Mouse (Mus musculus) layer of hippocampus, postnatal 14 days (tissue): Measurements from ENCODE around the gene Prps1. TPM values are rescaled to one million over a fixed set of nuclear protein-coding genes. Genes with fewer than 3 reads are reported as not detected.
"Not testable (repeated sequence)": the region's sequence is repeated elsewhere in the genome, so short reads cannot be mapped to it uniquely, and the experiment has no call there.

Experiments used
- DNase-seq, 2 experiments: peaks; one replicate each; pipeline ENCODE4 v3.0.0; 2021 to 2022; ENCODE audit warnings: low spot score in 2 of 2, mixed read lengths in 1 of 2
- long read RNA-seq, 2 experiments: library from polyadenylated mRNA; stranded (forward); transcript quantifications; one replicate each; pipeline ENCODE4 v2.0.0; 2021
- total RNA-seq, 2 experiments: library from RNA; stranded (reverse); gene quantifications; 2 replicates each; pipeline ENCODE4 v1.2.3; 2021

Prps1 gene
- 10 to 100 TPM; 58.7 to 66.4 TPM for total RNA-seq
- long read RNA-seq, experiment 1, transcript Prps1-201 (7 exons, 1,965 nt), result major isoform, 72 of 75 reads
- long read RNA-seq, experiment 1, partial matches to known transcripts, result 1 of 75 reads
- long read RNA-seq, experiment 1, other reads (novel, unspliced or antisense), result 2 of 75 reads
- long read RNA-seq, experiment 2, transcript Prps1-201 (7 exons, 1,965 nt), result major isoform, 71 of 76 reads
- long read RNA-seq, experiment 2, partial matches to known transcripts, result 3 of 76 reads
- long read RNA-seq, experiment 2, other reads (novel, unspliced or antisense), result 2 of 76 reads

DNA sequence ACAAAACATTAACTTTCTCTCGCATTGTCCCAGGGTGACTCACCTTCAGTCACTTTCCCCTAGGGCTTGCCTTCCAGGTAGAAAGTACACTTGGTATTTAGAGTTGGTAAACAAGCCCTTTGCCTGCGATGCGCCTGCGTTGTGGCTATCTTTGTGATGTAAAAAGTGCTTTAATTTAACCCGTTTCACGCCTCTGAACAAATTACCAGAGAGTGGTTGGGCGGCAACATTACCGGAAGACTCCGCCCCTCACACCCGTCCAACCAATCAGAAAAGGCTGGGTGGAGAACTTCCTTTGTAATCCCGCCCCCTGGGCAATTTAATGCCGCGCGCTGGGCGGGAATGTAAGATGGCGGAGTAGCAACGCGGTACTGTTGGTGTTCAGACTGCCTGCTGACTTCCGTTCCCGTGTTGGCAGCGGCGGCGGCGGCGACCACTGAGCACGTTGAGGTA, at the start of gene Prps1:
TSS of gene Prps1 (plus strand) at position 335 of the 453 bp plus-strand sequence.
- peak; percentile 80 to 89 for DNase-seq

DNA sequence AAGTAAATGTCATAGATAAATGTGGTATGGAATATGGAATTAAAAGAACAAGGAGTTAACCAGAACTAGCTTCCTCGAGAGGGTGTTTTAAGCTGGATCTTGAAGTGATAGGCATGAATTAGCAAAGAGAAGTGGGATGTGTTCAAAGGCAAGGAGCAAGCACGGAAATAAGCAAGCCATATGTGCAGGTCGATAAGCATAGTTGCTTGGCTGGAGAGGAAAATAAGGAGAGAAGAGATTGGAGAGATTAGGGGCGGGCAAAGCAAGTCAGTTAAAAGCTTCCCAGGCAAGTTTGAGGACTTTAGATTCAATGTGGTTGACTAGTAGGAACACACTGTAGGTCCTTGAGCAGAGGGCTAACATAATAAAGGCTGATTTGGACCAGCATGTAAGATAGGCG, 48.8 kb upstream of the Prps1 start:
- no peak for DNase-seq

DNA sequence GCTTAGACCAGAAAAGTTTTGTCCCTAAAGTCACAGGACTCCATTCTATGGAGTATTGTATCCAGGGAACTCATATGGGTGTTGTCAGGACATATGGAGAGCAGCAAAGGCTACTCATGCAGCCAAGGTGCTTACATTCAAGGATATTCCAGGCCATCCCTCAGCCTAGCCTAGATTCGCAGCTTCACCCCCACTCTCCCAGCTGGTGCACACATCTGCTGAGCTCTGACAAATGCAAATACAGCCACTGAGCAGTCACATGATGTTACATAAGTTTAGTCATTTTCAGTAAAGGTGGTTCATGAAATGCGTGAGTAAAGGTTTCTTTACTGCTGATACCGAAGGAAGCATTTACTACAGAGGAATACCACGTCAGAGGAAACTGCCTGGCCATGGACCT, 37.9 kb upstream of the Prps1 start:
- no peak for DNase-seq

DNA sequence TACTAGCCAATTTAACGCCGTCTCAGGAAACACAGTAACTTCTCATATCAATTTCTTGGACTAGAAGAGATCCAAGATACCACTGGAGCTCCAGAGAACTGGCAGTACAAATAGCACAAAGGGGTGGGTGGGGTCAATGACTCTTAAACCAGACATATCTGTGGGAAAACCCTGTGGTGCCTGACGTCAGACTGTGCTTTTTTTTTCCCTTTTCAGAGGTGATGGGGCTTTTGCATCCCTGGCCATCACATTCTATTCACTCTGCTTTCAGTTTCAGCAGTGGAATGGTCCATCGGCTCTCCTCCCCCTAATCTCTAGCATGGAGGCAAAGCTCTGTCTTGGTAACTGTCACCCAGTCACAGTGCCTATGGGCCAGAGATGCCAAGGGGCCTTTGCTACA, 29.3 kb upstream of the Prps1 start:
- no peak for DNase-seq

DNA sequence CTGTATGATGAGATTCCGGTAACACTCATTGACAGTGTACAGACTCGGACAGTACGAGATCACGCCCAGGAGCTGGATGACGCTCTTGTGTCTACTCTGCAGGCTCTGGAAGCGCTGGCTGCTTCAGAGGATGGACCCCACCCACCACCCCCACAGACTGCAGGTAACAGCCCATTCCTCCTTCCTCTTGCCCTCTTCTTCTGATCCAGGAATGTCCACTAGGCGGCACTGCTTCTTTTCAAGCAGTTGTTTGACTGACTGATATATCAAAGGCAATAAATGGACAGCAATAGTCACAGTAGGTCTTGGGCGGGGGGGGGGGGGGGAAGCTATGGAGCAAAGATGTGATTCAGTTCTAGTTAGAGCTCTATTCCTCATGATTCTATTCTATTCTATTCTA, 28.2 kb upstream of the Prps1 start:
- no peak for DNase-seq

DNA sequence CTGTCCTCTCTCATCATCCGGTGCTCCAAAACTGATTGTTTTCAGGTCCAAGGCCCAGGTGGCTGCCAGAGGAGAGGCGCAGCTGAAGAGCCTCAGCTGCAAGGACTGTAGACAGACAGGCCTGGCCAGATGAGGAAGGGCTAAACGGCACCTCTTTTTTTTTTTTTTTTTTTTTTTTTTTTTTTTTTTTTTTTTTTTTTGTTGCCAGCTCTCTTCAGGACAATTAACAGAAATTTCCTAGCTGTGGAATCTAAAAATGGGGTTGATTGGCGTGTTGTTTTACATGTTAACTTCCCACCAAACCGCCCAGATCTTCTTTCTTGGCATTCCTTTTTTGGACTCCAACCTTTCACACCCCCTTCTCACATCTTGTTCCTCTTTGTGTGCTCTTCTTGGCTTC, 26.4 kb upstream of the Prps1 start:
- DNase-seq, result no peak

DNA sequence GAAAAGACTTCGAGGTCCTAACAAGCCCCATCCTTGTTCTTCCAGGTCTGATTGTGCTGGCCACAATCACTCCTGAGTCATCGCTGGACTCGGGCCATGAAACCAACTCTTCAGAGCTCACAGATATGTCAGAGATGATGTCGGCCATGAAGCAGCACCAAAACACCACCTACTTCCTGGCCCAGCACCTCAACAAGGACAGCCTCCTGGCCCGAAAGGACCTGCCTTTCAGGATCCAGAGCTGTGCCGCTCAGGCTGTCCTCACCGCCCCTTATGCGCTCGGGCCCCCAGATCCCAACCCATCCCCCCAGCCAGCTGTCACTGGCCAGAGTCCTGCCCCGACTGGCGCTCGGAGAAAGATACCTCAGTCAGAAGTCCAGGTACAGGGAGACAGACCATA, 25.9 kb upstream of the Prps1 start:
- DNase-seq, result no peak

DNA sequence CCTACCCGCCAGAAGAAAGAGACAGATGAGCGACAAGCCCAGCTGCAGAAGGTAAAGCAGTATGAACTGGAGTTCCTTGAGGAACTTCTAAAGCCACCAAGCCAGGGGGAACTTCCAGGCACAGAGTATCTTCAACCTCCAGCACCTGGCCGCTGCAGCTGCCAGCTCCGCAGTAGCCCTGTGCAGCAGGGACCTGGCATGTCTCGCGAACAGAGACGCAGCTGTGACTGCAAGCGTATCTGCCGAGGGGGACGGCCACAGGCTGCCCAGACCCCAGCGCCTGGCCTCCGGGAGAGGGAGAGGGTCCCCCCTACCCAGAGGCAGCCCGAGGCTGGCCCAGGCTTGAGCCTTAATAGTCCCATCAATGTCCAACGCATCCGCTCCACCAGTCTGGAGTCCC, 24.4 kb upstream of the Prps1 start:
- DNase-seq, result no peak

DNA sequence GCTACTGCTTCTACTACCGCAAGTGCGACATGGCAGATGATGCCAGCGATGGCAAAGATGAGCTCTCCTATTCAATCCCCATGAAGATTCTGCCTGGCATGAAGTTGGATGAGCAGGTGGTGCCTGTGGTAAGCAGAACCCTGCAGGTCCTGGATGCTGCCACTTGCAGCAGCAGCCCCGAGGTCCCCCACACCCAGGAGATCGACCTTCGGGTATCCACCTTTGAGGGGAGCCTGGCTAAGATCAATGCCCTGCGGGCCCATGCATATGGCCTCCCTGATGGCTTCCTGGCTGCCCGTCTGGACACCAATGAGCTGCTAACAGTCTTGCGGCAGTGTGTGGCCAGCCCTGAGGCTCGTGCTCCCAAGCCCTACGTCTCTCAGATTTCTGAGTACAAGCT, 23.6 kb upstream of the Prps1 start:
- no peak for DNase-seq

DNA sequence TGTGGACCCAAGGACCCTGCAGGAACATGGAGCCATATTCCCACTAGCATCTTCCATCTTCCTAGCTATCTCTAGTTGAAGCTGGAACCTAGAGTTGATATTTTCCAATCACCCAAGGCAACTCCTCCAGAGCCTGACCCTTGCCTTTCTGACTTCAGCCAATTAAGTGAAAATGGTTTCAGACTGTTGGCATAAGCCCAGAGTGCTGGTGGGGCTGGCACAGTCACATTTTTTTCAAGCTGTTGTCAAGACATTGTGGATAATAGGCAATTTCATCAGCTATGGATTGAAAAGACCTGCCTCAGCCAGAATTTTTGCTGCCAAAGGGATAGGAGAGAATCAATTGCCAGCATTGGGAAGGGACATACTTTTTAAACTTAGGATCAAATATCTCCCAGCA, 18.5 kb upstream of the Prps1 start:
- no peak for DNase-seq

DNA sequence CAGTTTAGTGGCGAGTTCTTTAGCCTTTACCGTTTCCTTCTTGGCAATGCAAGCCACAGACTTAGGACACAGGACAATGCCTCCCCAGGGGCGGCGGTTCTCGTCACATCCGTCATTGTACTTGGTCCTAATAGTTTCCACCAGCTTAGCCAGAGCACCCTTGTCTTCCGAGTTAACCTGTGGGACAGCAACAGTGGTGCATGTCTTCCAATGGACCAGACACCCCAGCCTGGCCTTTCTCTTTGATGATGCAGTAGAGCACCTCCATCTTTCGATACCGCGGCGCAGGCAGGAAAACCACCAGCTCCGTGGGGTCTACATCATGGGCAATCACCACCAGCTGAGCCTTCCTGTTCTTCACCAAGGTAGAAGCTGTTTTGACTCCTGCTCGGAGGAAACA, 10.9 kb upstream of the Prps1 start:
- no peak for DNase-seq

DNA sequence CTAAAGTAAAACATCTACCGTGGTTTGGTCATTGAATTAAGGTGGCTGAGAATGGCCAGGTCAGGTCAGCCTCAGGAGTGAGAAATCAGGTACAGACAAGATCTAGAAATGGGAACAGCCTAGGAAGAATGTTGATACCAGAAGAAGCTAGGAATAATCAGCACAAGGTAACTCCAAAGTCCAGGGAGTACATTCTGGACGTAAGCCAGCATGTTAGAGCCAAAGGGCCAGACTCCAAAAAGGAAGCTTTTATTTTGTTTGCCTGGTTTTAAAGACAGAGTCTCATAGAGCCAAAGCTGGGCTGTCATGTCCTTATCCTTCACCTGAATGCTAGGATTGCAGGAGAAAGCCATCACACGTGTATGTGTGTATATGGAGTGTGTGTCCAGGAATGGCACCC, 6.3 kb upstream of the Prps1 start:
- no peak for DNase-seq

DNA sequence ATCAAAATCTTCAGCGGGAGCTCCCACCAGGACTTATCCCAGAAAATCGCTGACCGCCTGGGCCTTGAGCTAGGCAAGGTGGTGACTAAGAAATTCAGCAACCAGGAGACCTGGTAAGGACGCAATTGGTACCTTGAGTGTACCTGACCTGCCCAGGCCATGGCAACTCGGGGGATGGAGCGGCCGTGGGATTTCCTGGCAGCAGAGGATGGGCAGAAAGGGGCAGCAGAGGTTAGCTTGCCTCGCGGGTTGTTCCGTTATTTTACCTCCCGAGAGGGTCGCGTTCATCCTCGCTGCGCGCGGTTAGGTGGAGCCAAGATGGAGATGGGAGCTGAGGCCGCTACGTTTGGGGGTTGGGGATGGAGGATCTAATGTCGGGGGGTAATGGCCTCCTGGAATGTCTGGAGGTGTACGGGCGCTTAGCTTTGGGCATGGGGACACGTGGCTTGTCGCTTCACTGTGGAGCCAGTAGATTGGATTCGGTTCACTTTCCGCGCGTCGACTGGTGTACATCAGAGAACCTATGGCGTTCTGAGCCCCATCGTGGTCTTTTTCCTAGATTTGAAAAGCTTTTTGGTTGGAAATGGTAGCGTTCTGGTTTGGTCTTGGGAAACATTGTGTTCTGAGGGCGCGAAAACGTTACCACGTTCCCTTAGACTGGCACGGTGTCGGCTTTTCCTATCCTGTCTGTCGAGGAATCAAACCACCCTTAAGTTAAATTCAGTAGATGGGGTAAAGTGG, 508 bp downstream of the Prps1 start:
- DNase-seq, result peak in 1 of 2 experiments; percentile 7

DNA sequence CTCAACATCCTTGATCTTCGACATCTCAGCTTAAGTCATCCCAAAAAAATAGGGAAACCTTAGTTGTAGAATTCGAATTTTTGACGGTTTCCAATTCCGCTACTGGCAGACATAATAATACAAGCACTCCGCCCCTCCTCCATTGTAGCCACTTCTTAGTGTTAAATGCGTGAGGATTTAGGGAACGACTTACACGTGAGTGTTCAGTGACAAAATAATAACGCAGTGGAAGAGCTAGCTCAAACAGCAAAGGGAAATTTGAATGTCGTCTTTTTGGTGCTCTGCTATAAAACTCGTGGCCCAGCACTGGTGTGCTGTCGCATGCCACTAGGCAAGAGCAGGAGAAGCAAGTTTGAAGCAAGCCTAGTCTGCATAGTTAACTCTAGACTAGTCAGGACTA, 1.1 kb downstream of the Prps1 start:
- no peak for DNase-seq

DNA sequence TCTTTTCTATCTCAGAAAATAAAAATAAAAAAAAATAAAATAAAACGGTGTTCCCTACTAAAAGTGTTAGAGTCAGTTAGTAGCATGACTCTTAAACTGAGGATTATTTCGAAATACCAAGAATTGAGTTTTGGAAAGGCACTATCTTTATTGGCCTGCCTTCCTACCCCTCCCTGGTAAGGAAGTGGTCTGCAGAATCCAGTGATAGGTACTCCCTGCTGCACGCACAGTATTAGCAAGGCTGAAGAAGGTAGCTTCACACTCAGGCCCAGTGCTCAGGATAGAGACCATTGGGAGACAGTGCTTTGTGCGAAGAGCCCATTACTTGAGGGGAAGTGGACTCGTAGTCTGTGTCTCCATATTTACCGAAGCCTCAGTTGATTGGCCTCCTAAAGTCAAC, 21.8 kb downstream of the Prps1 start:
- no peak for DNase-seq

DNA sequence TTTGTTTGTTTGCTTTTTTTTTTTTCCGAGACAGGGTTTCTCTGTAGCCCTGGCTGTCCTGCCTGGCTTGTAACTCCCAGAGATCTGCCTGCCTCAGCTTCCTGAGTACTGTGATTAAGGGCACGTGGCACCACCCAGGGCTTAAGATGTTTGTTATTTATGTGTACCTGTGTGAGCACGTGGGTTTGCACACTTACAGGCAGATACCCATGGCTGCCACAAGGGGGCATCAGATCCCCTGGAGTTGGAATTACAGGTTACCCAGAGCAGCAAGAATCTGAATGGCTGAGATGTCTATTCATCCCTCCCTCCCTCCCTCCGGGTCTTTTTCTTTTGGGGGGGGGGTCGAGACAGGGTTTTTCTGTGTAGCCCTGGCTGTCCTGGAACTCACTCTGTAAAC, 22.8 kb downstream of the Prps1 start:
- DNase-seq, result no peak

DNA sequence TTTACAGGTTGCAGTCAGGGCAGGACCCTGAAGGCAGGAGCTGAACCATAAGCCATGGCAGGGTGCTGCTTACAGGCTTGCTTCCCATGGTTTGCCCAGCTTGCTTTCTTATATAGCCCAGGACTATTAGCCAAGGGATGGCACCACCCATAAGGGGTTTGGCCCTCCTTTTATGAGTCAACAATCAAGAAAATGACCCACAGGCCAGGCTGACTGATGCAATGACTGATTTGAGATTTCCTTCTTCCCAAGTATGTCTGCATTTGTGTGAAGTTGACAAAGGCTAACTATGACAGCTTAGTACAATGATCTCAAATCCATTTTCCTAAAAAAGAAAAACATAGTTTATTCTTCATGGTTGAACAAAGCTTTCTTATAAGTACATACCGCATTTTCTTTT, 32.8 kb downstream of the Prps1 start:
- DNase-seq, result no peak

DNA sequence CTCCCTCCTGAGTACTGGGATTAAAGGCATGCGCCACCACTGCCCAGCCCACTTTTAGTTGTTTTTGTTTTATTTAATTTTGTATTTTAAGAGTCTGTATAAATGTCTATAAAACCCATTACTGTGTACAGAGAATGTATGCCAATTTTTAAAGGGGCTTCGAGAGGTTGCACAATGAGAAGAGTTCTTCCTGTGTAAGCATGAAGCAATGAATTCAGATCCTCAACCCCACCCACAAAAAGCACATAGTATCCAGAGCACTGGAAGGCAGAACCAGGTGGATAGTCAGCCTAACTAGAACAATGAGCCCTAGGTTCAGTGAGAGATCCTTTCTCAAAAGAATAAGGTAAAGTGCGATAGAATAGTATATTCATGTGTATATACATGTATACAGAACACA, 33.8 kb downstream of the Prps1 start:
- no peak for DNase-seq

DNA sequence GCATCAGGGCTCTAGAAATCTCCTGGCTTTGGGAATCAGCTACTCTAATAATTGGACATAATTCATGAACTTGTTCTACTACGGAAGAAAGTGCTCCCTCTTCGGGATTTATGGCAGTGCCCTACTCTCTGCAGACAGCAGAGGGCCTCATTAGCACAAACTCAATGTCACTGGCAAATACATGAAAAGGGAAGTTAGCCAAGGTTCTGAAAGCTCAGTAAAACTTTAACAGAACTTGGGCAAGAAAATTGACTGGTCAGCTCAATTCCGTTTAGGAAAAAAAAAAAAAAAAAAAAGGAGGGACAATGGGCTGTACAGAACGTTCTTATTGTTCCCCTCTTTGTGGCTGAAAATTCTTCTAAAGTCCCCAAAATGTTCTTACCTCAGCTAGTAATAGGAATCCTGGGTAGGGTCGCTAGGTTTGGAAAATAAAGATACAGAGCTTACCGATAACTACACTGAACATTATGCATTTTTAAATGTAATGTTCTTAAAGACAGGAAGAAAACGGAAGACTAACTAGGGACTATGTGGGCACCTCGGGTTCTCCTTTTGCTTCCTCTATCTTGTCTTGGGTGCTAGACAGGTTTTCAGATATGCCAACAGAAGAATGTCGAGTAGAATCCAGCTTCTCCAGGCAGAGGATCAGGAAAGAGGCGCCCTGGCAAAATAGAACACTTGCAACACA, 35.6 kb downstream of the Prps1 start:
- peak; percentile 14 to 56 for DNase-seq

DNA sequence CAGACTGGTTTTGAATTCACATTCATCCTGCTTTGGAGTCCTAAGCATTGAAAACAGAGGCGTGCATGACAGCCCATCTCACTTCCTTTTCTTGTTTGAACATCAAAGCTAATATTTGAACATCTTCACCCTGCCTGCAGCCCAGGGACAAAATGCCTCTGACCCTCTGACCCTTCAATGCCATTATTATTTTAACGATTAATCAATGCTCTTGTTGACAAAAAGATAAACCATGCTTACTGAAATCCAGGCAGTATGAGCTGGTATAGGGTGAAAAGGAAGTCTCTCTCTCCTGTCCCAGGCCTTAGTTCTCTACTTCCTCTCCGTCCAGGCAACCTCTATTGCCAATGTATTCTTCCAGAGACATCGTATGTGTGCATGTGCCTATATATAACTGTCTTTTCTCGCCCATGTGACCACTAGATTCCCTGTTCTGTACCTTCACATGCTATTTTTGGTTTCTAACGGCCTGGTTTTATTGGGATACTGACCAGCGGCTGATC, 37.2 kb downstream of the Prps1 start:
- DNase-seq, result no peak

DNA sequence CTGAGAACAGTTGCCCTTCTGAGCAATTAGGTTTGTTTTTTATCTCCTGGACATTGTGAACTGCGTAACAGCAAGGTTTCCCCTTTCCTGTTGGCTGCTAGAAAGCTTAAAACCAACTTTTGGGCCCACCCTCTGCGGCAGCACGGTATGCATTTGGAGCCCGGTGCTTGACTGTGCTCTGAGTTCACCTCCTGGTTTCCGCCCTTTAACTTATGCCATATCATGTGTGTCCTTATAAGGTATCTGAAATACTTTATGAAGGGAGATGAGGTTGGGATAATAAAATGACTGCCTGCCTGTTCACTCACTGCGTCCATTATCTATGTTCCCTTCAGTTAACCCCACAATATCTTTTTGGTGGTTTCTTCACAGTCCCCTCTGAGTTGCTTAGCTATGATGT, 37.8 kb downstream of the Prps1 start:
- no peak for DNase-seq

DNA sequence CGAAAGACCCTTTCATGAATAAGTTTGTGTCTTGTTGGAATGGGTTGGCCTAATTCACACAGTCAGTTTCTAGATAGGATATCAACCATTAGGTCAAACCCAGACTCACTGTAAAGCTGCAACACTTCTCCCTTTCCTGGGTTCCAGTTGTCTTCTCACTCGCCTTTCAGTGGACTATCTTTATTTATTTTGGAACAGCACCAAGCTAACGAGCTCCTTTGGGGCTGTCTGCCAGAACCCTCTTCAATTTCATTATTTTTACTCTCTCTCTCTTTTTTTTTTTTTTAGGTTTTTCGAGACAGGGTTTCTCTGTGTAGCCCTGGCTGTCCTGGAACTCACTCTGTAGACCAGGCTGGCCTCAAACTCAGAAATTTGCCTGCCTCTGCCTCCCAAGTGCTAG, 42.0 kb downstream of the Prps1 start:
- DNase-seq, result not testable (repeated sequence)
